Mouse (Mus musculus) T-helper 17 cell (primary cell): ENCODE measurements at regions not wholly inside any gene's neighbourhood (a gene's known extent, or its start where the extent isn't known, plus 50 kb on each side); places are given as distances from the start of the nearest gene placed in this dataset.

ENCODE experiments used
- in situ Hi-C, 2 experiments: fragments of 300-600 bp; cut with MboI, MseI; formaldehyde crosslinking; loops; 1 replicate in 1 of 2; 2 replicates in 1 of 2; pipeline ENCODE4 v1.15.1; 2025; ENCODE audit warnings: high pct_unique_total_duplicates in 2 of 2

GRCm38 (mm10) chr2:46730479-46730878 is 1613.3 kb upstream of the Zeb2 start:
- in situ Hi-C loops: loop anchor here in 1 of 2 experiments (25.0 kb wide), 1 partner anchor 1132 kb away; no protein-coding TSS in a partner anchor
